Mouse (Mus musculus) monocyte, adult 2 months (primary cell): ENCODE results near the gene Ccdc158.

Experiments used
- DNase-seq, 2 experiments: peaks; one replicate each; pipeline ENCODE4 v3.0.0; 2022; ENCODE audit warnings: low spot score in 2 of 2, low read depth in 1 of 2

Gene Ccdc158

DNA sequence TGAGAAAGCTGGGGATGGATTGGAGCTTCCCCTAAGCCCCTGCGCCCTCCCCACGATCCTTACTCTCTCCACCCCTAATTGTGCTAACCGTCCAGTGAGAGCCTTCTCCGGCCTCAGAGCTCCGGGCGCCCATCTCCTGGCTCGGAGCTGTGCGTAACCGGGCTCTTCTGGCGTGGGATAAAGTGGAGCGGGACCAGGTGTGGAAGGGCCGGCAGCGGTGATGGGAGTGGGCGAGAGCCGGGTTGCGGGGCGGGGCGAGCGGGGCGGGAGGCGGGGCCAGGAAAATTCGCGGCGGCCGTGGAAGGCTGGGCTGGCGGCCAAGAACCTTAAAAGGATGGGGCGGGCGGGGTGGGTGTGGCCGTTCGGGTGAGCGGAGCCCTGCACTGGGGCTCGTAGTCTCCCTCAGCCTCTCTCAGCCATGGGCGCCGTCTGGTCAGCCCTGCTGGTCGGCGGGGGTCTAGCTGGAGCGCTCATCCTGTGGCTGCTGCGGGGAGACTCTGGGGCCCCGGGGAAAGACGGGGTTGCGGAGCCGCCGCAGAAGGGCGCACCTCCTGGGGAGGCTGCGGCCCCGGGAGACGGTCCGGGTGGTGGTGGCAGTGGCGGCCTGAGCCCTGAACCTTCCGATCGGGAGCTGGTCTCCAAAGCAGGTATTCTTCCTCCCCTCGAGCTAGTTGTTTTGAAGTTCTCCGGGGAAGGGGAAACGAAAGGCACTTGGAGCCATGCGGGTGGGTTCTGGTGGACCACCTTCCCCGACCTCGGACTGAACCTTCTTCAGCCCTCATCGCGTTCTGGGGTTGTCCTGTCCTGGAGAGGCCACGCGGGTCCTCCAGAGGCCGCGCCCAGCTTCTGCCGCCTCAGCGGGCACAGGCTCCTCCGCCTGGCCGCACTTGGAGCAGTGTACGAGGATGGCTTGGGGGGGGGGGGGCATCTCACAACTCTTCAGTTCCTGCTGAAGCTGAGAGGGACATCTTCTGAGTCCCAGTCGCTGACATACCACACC is 72.1 kb downstream of the Ccdc158 start, which contains the start of gene Stbd1:
TSS of gene Stbd1 (plus strand) at position 351 of the 1,000 bp plus-strand sequence.
- DNase-seq: no peak

DNA sequence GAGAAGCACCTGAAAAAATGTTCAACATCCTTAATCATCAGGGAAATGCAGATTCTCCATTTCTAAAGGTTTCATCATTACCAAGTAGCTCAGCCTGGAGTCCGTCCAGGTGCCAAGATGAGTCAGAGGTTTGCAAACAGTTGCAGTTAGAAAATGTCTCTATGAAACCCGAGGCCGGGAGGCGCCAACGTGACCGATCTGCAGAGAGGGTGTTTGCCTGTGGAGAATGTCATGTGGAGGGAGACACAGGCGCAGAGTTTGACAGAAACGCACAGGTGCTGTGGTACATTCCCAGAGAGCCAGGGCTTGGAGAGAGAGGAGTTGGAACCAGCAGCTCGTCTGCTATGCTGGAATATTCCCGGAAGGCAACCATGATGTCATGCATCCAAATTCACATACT is 76.0 kb downstream of the Ccdc158 start:
- DNase-seq: no peak

- no peak for DNase-seq
These were observed 78.2 kb downstream of the Ccdc158 start for GRCm38 (mm10) chr5:92596865-92597264.

DNA sequence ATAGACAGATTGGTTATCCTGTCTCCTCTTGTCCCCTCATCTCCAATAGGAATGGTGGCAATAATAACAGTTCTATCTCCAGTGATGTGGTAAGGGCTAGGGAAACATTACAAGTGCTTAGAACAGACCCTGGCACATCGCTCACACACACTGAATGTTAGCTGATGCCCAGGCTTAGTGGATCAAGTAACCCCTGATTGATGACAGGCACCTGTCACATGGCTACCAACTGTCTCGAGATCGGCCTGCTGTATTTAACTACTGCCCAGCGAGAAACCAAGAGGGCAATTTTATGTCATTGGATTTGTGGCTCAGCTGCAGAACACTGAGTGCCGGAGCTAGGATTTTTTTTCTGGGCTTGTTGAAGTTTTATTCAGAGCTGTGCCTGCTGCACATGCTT is 80.0 kb downstream of the Ccdc158 start:
- no peak for DNase-seq

GRCm38 (mm10) chr5:92585932-92586331 is 89.1 kb downstream of the Ccdc158 start:
- DNase-seq: no peak

DNA sequence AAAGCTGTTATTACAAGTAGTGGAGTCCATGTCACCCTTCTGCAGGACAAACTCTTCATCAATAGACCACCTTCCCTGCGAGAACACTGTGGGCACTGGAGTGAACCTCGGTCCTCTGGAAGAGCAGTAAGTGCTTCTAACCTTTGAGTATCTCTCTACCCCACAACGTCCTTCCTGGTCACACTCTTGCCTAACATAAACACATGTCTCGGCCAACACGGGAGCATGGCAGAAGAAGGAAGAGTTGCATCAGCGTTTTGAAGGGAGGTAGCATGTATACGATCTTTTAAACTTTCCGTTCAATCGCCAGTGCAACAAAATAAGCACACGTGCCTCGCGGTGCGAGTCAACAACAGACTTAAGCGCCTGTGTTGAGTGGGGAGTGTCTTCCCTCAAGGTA is 95.5 kb downstream of the Ccdc158 start:
- DNase-seq: no peak

DNA sequence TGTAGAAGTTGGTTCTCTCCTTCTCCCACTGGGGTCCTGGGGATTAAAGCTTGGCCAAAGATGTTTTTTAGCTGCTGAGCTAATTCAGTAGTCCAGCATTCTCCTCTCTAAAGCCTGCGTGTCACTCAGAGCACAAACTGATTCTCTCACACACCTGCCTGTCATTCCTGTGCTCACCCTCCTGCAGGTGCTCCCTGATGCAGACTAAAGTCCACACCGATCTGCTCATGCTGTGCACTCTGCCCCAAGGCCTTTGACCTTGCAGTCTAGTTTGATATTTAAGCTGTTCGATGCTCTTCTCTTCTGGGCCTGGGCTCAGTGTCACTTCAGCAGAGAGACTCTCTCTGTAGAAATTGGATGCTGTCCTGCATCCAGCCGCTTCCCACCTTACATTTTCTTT is 103.8 kb downstream of the Ccdc158 start:
- no peak for DNase-seq

DNA sequence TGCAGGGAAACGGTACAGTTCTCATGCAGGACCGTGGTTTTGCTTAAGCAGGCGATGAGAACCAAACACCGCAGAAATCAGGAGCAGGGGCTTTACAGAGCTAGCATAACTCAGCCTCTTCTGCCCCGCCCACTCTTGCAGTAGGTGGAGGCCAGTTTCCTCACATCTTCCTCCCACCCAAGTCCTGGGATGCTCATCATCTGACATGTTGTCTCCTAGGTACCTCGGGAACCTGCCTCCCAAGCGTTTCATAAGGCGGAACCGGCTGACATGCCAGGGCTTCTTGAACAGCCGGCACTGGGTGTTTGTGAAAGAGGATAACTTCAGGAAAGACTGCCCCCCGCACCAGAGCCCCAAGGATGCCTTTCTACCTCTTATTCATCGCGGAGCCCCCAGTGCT is 113.1 kb downstream of the Ccdc158 start:
- no peak for DNase-seq

DNA sequence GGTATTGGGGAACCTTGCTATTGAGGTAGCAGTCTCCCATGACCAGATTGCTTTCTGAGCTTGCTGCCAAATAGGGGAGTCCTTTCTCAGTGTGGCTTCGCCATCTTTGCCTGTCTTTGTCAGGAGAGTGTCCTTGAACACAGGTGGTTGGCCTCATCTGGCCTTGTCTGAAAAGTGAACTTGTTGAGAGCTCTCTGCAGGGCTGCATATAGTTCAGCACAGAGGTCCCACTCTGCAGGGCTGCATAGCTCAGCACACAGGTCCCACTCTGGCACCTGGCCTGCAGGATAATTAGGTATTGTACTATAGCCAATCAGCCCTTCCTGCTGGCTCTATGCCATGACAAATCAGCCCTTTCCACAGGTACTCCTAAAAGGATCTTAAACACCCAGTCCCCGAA is 114.9 kb downstream of the Ccdc158 start:
- DNase-seq: no peak
